Mouse (Mus musculus) hindbrain, postnatal 0 days (tissue): ENCODE results near the gene Cep44. TPM values are rescaled to one million over a fixed set of nuclear protein-coding genes. Genes with fewer than 3 reads are reported as not detected.

Source experiments
- ATAC-seq: fragments of 200-750 bp; cut with Nextera tagmentation; 2 replicates; pipeline ENCODE4 v1.8.0; 2017; ENCODE audit warnings: mild to moderate bottlenecking, moderate TSS enrichment, moderate library complexity
- DNase-seq: peaks from one replicate; pipeline ENCODE4 v3.0.0-alpha.2; 2015; ENCODE audit warnings: low spot score
- H3K27ac ChIP-seq: fragments of 300-500 bp; sonication (generic); 2 replicates; pipeline ENCODE4 v1.5.1; 2014; ENCODE audit warnings: mild to moderate bottlenecking
- H3K27me3 ChIP-seq: fragments of 300-500 bp; sonication (generic); 2 replicates; pipeline ENCODE4 v1.6.1; 2014; ENCODE audit warnings: low read length, mixed read lengths; ENCODE audit not compliant: insufficient read depth
- H3K36me3 ChIP-seq: fragments of 300-500 bp; sonication (generic); 2 replicates; pipeline ENCODE4 v1.6.1; 2014; ENCODE audit warnings: low read length, mixed read lengths; ENCODE audit not compliant: insufficient read depth
- H3K4me1 ChIP-seq: fragments of 300-500 bp; sonication (generic); 2 replicates; pipeline ENCODE4 v1.6.1; 2014; ENCODE audit warnings: antibody characterized with exemption, low read length, mixed read lengths; ENCODE audit not compliant: insufficient read depth
- H3K4me2 ChIP-seq: fragments of 300-500 bp; sonication (generic); 2 replicates; pipeline ENCODE4 v1.6.1; 2014; ENCODE audit warnings: low read depth, mild to moderate bottlenecking, low read length, moderate library complexity, mixed read lengths
- H3K4me3 ChIP-seq: fragments of 300-500 bp; sonication (generic); 2 replicates; pipeline ENCODE4 v1.5.1; 2014; ENCODE audit warnings: low read length
- H3K9ac ChIP-seq: fragments of 300-500 bp; sonication (generic); replicated peaks from 2 replicates; pipeline ENCODE4 v1.6.1; 2014; ENCODE audit warnings: mild to moderate bottlenecking, low read length, moderate library complexity, mixed read lengths
- H3K9me3 ChIP-seq: fragments of 300-500 bp; sonication (generic); 2 replicates; pipeline ENCODE4 v1.6.1; 2016; ENCODE audit warnings: low read length, mixed read lengths
- CTCF ChIP-seq: IDR thresholded peaks from 2 replicates; pipeline ENCODE4 v1.5.1; 2016; ENCODE audit warnings: antibody characterized with exemption, control low read depth, low read depth
- WGBS: fragments of 180-500 bp; shearing (Covaris S2); extraction: QIAGEN DNeasy Blood & Tissue Kit; methylation state at CpG from one replicate; pipeline ENCODE4 v1.1.7; 2014; 5-methylcytosine and 5-hydroxymethylcytosine counted together
- polyA plus RNA-seq: library from polyadenylated mRNA; unstranded; fragments of >200 nt; fragmentation: Nextera tagmentation; extraction: Ambion mirVana; gene quantifications from 2 replicates; pipeline ENCODE4 v1.2.1, GENCODE M21; 2015
- total RNA-seq: library from RNA; depleted of rRNA; stranded (reverse); fragments of >200 nt; gene quantifications from 2 replicates; pipeline ENCODE4 v1.2.3, GENCODE M21; 2014; rRNA removed

The Cep44 gene
- total RNA-seq (20.6 and 22.2 TPM in 2 replicates), polyA plus RNA-seq (19.6 and 20.0 TPM in 2 replicates)

GRCm38 (mm10) chr8:56550558-56551360 is at the start of gene Cep44, which contains the start of gene Fbxo8:
Gene Cep44, minus strand, starts transcription at chr8:56551047.
Gene Fbxo8, plus strand, starts transcription at chr8:56551090.
- 0 out of 2 replicates have a peak, but pooled peaks have one; percentile 4 for TF ChIP-seq CTCF
- peak; percentile 93 for ATAC-seq
- peak within 1 kb of the TSS; percentile 69 for H3K4me2 ChIP-seq
- WGBS, result under 1% methylated on average over 53 of the region's 53 CpGs
- peak within 1 kb of the TSS; percentile 98 for H3K4me3 ChIP-seq
- H3K4me1 ChIP-seq, result peaks cover 4% of the 10 kb centered on the region; the same call in 1 of the 2 replicates
- no peaks in the 10 kb centered on the region for H3K27me3 ChIP-seq
- peak; percentile 96 for DNase-seq
- peak within 1 kb of the TSS; percentile 72 for H3K9ac ChIP-seq
- peak within 1 kb of the TSS; percentile 90 for H3K27ac ChIP-seq
- no peaks in the 10 kb centered on the region for H3K9me3 ChIP-seq
- no peaks in the 10 kb centered on the region for H3K36me3 ChIP-seq

GRCm38 (mm10) chr8:56591502-56591901 is 40.7 kb upstream of the Cep44 start:
- no peak overlapping the region for H3K4me2 ChIP-seq
- no peak for TF ChIP-seq CTCF
- H3K36me3 ChIP-seq, result no peaks in the 10 kb centered on the region
- no peak for ATAC-seq
- H3K27ac ChIP-seq, result no peak overlapping the region
- H3K9ac ChIP-seq, result no peak overlapping the region
- no peak overlapping the region for H3K4me3 ChIP-seq
- no peaks in the 10 kb centered on the region for H3K4me1 ChIP-seq
- WGBS, result 93% methylated on average over 5 of the region's 5 CpGs
- no peaks in the 10 kb centered on the region for H3K27me3 ChIP-seq
- H3K9me3 ChIP-seq, result no peaks in the 10 kb centered on the region
- DNase-seq, result no peak

GRCm38 (mm10) chr8:56591084-56591483 is 40.2 kb upstream of the Cep44 start:
- H3K27ac ChIP-seq, result no peak overlapping the region
- 93% methylated on average over 1 of the region's 1 CpGs for WGBS
- H3K27me3 ChIP-seq, result no peaks in the 10 kb centered on the region
- no peak for DNase-seq
- ATAC-seq, result no peak
- no peak overlapping the region for H3K9ac ChIP-seq
- TF ChIP-seq CTCF, result no peak
- H3K9me3 ChIP-seq, result no peaks in the 10 kb centered on the region
- no peaks in the 10 kb centered on the region for H3K4me1 ChIP-seq
- H3K36me3 ChIP-seq, result no peaks in the 10 kb centered on the region
- no peak overlapping the region for H3K4me2 ChIP-seq
- H3K4me3 ChIP-seq, result no peak overlapping the region

- no peak for ATAC-seq
- H3K4me2 ChIP-seq, result no peak overlapping the region
- no peak overlapping the region for H3K4me3 ChIP-seq
- no peak for TF ChIP-seq CTCF
- H3K36me3 ChIP-seq, result no peaks in the 10 kb centered on the region
- no peaks in the 10 kb centered on the region for H3K9me3 ChIP-seq
- no peak for DNase-seq
- no peaks in the 10 kb centered on the region for H3K4me1 ChIP-seq
- 88% methylated on average over 2 of the region's 2 CpGs for WGBS
- no peak overlapping the region for H3K27ac ChIP-seq
- H3K9ac ChIP-seq, result no peak overlapping the region
- no peaks in the 10 kb centered on the region for H3K27me3 ChIP-seq
Measured at GRCm38 (mm10) chr8:56589004-56589403, 38.2 kb upstream of the Cep44 start.

- Histone ChIP-seq H3K9me3 (no peaks in the 10 kb centered on the region), H3K9ac (no peak overlapping the region), H3K27me3 (no peaks in the 10 kb centered on the region), H3K27ac (no peak overlapping the region), H3K4me2 (no peak overlapping the region), H3K36me3 (no peaks in the 10 kb centered on the region; the same call in 1 of the 2 replicates), H3K4me1 (no peaks in the 10 kb centered on the region), H3K4me3 (no peak overlapping the region)
- peak; percentile 20; the same call in 1 of the 2 replicates for TF ChIP-seq CTCF
- DNase-seq (peak; percentile 15), ATAC-seq (no peak)
Measured at GRCm38 (mm10) chr8:56582841-56583240, 32.0 kb upstream of the Cep44 start.

GRCm38 (mm10) chr8:56580918-56581317 is 30.1 kb upstream of the Cep44 start:
- TF ChIP-seq CTCF, result no peak
- H3K4me3 ChIP-seq, result no peak overlapping the region
- no peaks in the 10 kb centered on the region for H3K4me1 ChIP-seq
- no peak for ATAC-seq
- H3K9me3 ChIP-seq, result no peaks in the 10 kb centered on the region
- no peak for DNase-seq
- no peak overlapping the region for H3K27ac ChIP-seq
- WGBS, result 95% methylated on average over 4 of the region's 4 CpGs
- no peak overlapping the region for H3K4me2 ChIP-seq
- H3K9ac ChIP-seq, result no peak overlapping the region
- no peaks in the 10 kb centered on the region; the same call in 1 of the 2 replicates for H3K36me3 ChIP-seq
- no peaks in the 10 kb centered on the region for H3K27me3 ChIP-seq

- TF ChIP-seq CTCF, result no peak
- Histone ChIP-seq H3K9me3 (no peaks in the 10 kb centered on the region), H3K27me3 (no peaks in the 10 kb centered on the region), H3K9ac (no peak overlapping the region), H3K4me2 (no peak overlapping the region), H3K27ac (no peak overlapping the region), H3K36me3 (no peaks in the 10 kb centered on the region), H3K4me3 (no peak overlapping the region), H3K4me1 (no peaks in the 10 kb centered on the region)
- DNase-seq (no peak), ATAC-seq (no peak)
- WGBS, result 94% methylated on average over 9 of the region's 9 CpGs
Measured at GRCm38 (mm10) chr8:56566856-56567255, 16.0 kb upstream of the Cep44 start.
